Mouse (Mus musculus): Measurements from ENCODE around the gene Hist2h2aa2. TPM values are rescaled to one million over a fixed set of nuclear protein-coding genes. Genes with fewer than 3 reads are reported as not detected.
A peak's percentile ranks its signal among the peaks of the same experiment; 100 is the strongest.
"Not testable (repeated sequence)": the region's sequence is repeated elsewhere in the genome, so short reads cannot be mapped to it uniquely, and the experiment has no call there.

Gene Hist2h2aa2
- polyA plus RNA-seq, 1 experiment from 2014 or later: 46.8 TPM

DNA sequence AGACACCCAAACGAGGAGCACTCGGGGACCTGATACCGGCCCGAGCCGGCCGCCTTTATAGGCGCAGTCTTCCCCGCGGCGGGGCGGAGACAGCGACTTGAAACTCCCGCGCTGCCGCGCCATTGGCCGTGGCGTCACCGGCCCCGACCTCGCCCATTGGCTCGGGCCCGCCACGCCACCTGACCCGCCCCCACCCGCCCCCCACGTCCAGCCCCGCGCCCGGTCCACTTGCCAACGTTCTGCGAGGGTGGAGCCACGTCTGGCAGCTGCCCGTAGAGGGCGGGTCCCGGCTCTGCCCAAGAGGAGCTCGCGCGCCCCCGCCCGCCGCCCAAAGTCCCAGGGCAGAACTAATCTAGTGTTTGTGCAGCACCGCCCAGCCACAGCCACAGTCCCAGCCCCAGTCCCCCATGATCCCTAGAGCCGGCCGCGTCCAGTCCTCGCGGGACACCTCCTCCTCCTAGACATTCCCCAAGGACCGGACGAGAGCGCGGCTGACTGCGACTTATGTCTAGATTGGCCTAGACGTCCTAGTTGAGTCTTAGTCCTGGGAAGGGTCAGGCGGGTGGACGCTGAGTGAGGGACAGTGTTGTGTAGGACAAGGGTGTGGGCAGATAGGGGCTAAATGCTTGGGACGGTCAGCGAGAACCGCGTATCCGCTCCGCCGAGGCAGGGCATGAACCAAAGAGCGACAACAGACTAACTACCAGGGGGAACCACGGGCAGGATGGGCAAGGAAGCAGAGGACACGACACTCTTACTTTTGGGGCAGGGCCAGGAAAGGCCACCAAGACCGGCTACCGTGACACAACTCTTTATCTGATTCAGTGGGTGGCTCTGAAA, 902 bp downstream of the Hist2h2aa2 start, which contains the start of gene Hist2h3c2:
Gene Hist2h3c2 (minus strand): TSS at position 174 of the 840 bp plus-strand sequence.
- Histone ChIP-seq H3K4me3 (replicated peaks; ENCODE audit: low read length) (peak within 1 kb of the TSS; percentile 27), H3K27ac (peak within 1 kb of the TSS; percentile 59; the same call in 1 of the 2 replicates), H3K4me2 (replicated peaks) (peak within 1 kb of the TSS; percentile 48), H3K4me1 (replicated peaks; ENCODE audit: control insufficient read depth, insufficient read depth, low read length) (peaks cover 15% of the 10 kb centered on the region), H3K9ac (peak within 1 kb of the TSS; percentile 49; the same call in 1 of the 2 replicates)
- WGBS: 0% methylated on average over 10 of the region's 68 CpGs
- H3K27me3 ChIP-seq (ENCODE audit: control insufficient read depth, insufficient read depth, low read length); H3K36me3 ChIP-seq (replicated peaks; ENCODE audit: control insufficient read depth, insufficient read depth); DNase-seq (ENCODE audit: low spot score); H3K9me3 ChIP-seq (ENCODE audit: control insufficient read depth, low read length): not testable (repeated sequence)
- ATAC-seq (ENCODE audit: low FRiP score): peak; percentile 91

GRCm38 (mm10) chr3:96237904-96238511, 2.1 kb downstream of the Hist2h2aa2 start:
- DNase-seq (ENCODE audit: low spot score) (peak; percentile 47), ATAC-seq (ENCODE audit: low FRiP score) (no peak)
- H3K9me3 ChIP-seq (ENCODE audit: control insufficient read depth, low read length): no peaks in the 10 kb centered on the region
- H3K4me3 ChIP-seq (replicated peaks; ENCODE audit: low read length): peak overlapping the region; percentile 27
- peak overlapping the region; percentile 49; the same call in 1 of the 2 replicates for H3K9ac ChIP-seq
- peaks cover 12% of the 10 kb centered on the region for H3K4me1 ChIP-seq (replicated peaks; ENCODE audit: control insufficient read depth, insufficient read depth, low read length)
- no peaks in the 10 kb centered on the region for H3K36me3 ChIP-seq (replicated peaks; ENCODE audit: control insufficient read depth, insufficient read depth)
- WGBS: 0% methylated on average over 12 of the region's 12 CpGs
- H3K27ac ChIP-seq: no peak overlapping the region
- H3K27me3 ChIP-seq (ENCODE audit: control insufficient read depth, insufficient read depth, low read length): no peaks in the 10 kb centered on the region
- H3K4me2 ChIP-seq (replicated peaks): peak overlapping the region; percentile 48

- ATAC-seq (ENCODE audit: low FRiP score) (no peak), DNase-seq (ENCODE audit: low spot score) (no peak)
- Histone ChIP-seq H3K4me2 (replicated peaks) (peak overlapping the region; percentile 48), H3K27ac (no peak overlapping the region), H3K36me3 (replicated peaks; ENCODE audit: control insufficient read depth, insufficient read depth) (no peaks in the 10 kb centered on the region), H3K27me3 (ENCODE audit: control insufficient read depth, insufficient read depth, low read length) (no peaks in the 10 kb centered on the region), H3K4me3 (replicated peaks; ENCODE audit: low read length) (peak overlapping the region; percentile 27), H3K4me1 (replicated peaks; ENCODE audit: control insufficient read depth, insufficient read depth, low read length) (peaks cover 12% of the 10 kb centered on the region), H3K9me3 (ENCODE audit: control insufficient read depth, low read length) (no peaks in the 10 kb centered on the region), H3K9ac (peak overlapping the region; percentile 49; the same call in 1 of the 2 replicates)
- WGBS: 31% methylated on average over 7 of the region's 7 CpGs
Observed at GRCm38 (mm10) chr3:96237335-96237903, 2.7 kb downstream of the Hist2h2aa2 start.

DNA sequence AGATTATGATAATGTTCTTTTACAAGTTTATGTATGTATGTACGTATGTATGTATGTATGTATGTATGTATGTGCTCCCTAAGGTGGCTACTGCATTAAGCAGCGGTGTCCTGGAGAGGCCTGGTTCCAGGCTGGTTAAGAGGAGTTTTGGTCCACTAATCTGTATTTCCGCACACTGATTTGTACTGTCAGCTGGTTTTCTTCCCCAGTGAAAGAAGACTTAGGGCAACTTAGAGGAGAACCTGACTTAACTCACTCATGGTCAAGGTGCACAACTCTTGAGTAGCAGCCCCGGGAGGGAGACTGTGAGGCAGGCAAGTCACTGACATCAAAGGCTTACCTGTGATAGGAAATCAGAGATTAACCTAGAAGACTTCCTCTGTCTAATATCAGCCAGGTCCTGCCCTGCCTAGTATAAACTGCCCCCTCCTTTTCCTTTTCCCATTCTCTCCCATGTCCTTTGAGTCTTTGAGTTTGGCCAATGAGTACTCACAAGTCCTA, 3.2 kb downstream of the Hist2h2aa2 start:
- Histone ChIP-seq H3K4me1 (replicated peaks; ENCODE audit: control insufficient read depth, insufficient read depth, low read length) (peaks cover 12% of the 10 kb centered on the region), H3K27me3 (ENCODE audit: control insufficient read depth, insufficient read depth, low read length) (no peaks in the 10 kb centered on the region), H3K9ac (no peak overlapping the region), H3K36me3 (replicated peaks; ENCODE audit: control insufficient read depth, insufficient read depth) (no peaks in the 10 kb centered on the region), H3K9me3 (ENCODE audit: control insufficient read depth, low read length) (no peaks in the 10 kb centered on the region), H3K4me3 (replicated peaks; ENCODE audit: low read length) (no peak overlapping the region), H3K4me2 (replicated peaks) (peak overlapping the region; percentile 48), H3K27ac (no peak overlapping the region)
- DNase-seq (ENCODE audit: low spot score): no peak
- ATAC-seq (ENCODE audit: low FRiP score): no peak
- WGBS: 85% methylated on average over 4 of the region's 4 CpGs

- Histone ChIP-seq H3K4me3 (replicated peaks; ENCODE audit: low read length) (no peak overlapping the region), H3K4me2 (replicated peaks) (no peak overlapping the region), H3K36me3 (replicated peaks; ENCODE audit: control insufficient read depth, insufficient read depth) (no peaks in the 10 kb centered on the region), H3K27ac (no peak overlapping the region), H3K4me1 (replicated peaks; ENCODE audit: control insufficient read depth, insufficient read depth, low read length) (peaks cover 11% of the 10 kb centered on the region), H3K9me3 (ENCODE audit: control insufficient read depth, low read length) (no peaks in the 10 kb centered on the region), H3K27me3 (ENCODE audit: control insufficient read depth, insufficient read depth, low read length) (no peaks in the 10 kb centered on the region), H3K9ac (no peak overlapping the region)
- no peak for DNase-seq (ENCODE audit: low spot score)
- 78% methylated on average over 3 of the region's 3 CpGs for WGBS
- no peak for ATAC-seq (ENCODE audit: low FRiP score)
Observed at GRCm38 (mm10) chr3:96235836-96236235, 4.2 kb downstream of the Hist2h2aa2 start.

DNA sequence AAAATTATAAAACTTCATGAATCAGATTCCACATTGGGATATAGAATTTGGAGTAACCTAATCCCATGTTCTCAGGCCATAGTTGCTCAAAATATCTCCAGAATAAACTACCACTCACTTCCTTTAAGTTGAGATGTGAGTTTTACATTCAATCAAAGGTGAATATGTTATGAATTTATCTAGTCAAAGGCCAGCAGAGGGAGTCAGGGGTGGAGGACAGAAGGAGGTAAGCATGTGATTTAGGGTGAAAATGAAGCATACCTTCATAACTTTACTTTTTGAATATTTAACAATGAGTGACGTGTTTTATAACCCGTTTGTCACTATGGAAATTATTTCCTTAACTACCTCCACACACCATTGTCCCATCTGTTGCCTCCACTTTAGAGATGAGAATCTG, 5.2 kb downstream of the Hist2h2aa2 start:
- DNase-seq (ENCODE audit: low spot score) (no peak), ATAC-seq (ENCODE audit: low FRiP score) (no peak)
- Histone ChIP-seq H3K27me3 (ENCODE audit: control insufficient read depth, insufficient read depth, low read length) (no peaks in the 10 kb centered on the region), H3K9me3 (ENCODE audit: control insufficient read depth, low read length) (no peaks in the 10 kb centered on the region), H3K4me3 (replicated peaks; ENCODE audit: low read length) (no peak overlapping the region), H3K9ac (no peak overlapping the region), H3K27ac (no peak overlapping the region), H3K36me3 (replicated peaks; ENCODE audit: control insufficient read depth, insufficient read depth) (no peaks in the 10 kb centered on the region), H3K4me1 (replicated peaks; ENCODE audit: control insufficient read depth, insufficient read depth, low read length) (peaks cover 8% of the 10 kb centered on the region), H3K4me2 (replicated peaks) (no peak overlapping the region)
- 94% methylated on average over 2 of the region's 2 CpGs for WGBS

- ATAC-seq (ENCODE audit: low FRiP score) (no peak), DNase-seq (ENCODE audit: low spot score) (no peak)
- WGBS: 65% methylated on average over 2 of the region's 2 CpGs
- H3K4me2 ChIP-seq (replicated peaks): no peak overlapping the region
- H3K27me3 ChIP-seq (ENCODE audit: control insufficient read depth, insufficient read depth, low read length): no peaks in the 10 kb centered on the region
- no peaks in the 10 kb centered on the region for H3K4me1 ChIP-seq (replicated peaks; ENCODE audit: control insufficient read depth, insufficient read depth, low read length)
- H3K9me3 ChIP-seq (ENCODE audit: control insufficient read depth, low read length): no peaks in the 10 kb centered on the region
- H3K36me3 ChIP-seq (replicated peaks; ENCODE audit: control insufficient read depth, insufficient read depth): no peaks in the 10 kb centered on the region
- H3K4me3 ChIP-seq (replicated peaks; ENCODE audit: low read length): no peak overlapping the region
- no peak overlapping the region for H3K27ac ChIP-seq
- no peak overlapping the region for H3K9ac ChIP-seq
Observed at GRCm38 (mm10) chr3:96231758-96232120, 8.3 kb downstream of the Hist2h2aa2 start.

- H3K27ac ChIP-seq: no peak overlapping the region
- ATAC-seq (ENCODE audit: low FRiP score) (no peak), DNase-seq (ENCODE audit: low spot score) (no peak)
- H3K27me3 ChIP-seq (ENCODE audit: control insufficient read depth, insufficient read depth, low read length): no peaks in the 10 kb centered on the region
- WGBS: 81% methylated on average over 4 of the region's 4 CpGs
- no peak overlapping the region for H3K4me3 ChIP-seq (replicated peaks; ENCODE audit: low read length)
- no peak overlapping the region for H3K4me2 ChIP-seq (replicated peaks)
- H3K9ac ChIP-seq: no peak overlapping the region
- H3K4me1 ChIP-seq (replicated peaks; ENCODE audit: control insufficient read depth, insufficient read depth, low read length): no peaks in the 10 kb centered on the region
- H3K9me3 ChIP-seq (ENCODE audit: control insufficient read depth, low read length): no peaks in the 10 kb centered on the region
- H3K36me3 ChIP-seq (replicated peaks; ENCODE audit: control insufficient read depth, insufficient read depth): no peaks in the 10 kb centered on the region
Observed at GRCm38 (mm10) chr3:96230910-96231757, 8.9 kb downstream of the Hist2h2aa2 start.

Measured in hindbrain, embryonic 14.5 days (tissue).